Mouse (Mus musculus): ENCODE measurements around the gene Gch1.
A peak's percentile ranks its signal among the peaks of the same experiment; 100 is the strongest.

Gene Gch1

DNA sequence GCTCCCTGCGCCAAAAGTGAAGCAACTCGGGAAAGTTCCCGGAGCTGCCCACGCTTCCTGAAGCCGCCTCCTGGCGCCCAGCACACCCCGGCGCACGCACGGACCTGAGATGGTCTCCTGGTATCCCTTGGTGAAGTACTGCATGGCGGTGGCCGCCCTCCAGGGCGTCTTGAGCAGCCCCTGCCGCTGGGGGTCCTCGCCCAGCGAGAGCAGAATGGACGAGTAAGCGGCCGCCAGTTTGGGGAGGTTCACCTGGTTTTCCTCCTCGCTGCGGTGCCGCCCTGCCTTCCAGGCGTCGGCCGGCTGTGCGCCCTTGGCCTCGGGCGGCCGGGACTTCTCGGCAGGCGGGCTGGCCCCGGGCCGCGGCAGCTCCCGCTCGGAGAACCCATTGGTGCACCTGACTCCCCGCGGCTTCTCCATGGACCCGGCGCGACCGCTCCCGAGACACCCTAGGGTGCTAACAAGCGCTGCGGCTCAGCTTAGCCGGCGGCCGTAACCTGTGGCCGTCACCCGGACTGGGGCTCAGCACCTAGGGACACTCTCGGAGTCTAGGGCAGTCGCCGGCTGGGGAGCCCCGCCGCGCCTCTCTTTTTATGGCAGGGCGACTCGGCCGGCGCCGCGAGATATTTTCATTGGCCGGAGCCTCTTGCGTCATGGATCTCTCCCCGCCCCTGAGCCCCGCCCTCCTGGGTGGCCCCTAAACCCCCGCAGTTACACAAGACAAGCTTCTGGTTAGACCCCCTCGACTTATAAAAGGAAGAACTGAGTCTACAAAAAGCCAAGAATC, at the start of gene Gch1:
TSS of gene Gch1 (minus strand) at position 566 of the 787 bp plus-strand sequence.
- peak; percentile 69 for DNase-seq

GRCm38 (mm10) chr14:47237286-47237685, 48.1 kb upstream of the Gch1 start:
- DNase-seq, result no peak

GRCm38 (mm10) chr14:47236491-47236890, 47.3 kb upstream of the Gch1 start:
- no peak for DNase-seq

DNA sequence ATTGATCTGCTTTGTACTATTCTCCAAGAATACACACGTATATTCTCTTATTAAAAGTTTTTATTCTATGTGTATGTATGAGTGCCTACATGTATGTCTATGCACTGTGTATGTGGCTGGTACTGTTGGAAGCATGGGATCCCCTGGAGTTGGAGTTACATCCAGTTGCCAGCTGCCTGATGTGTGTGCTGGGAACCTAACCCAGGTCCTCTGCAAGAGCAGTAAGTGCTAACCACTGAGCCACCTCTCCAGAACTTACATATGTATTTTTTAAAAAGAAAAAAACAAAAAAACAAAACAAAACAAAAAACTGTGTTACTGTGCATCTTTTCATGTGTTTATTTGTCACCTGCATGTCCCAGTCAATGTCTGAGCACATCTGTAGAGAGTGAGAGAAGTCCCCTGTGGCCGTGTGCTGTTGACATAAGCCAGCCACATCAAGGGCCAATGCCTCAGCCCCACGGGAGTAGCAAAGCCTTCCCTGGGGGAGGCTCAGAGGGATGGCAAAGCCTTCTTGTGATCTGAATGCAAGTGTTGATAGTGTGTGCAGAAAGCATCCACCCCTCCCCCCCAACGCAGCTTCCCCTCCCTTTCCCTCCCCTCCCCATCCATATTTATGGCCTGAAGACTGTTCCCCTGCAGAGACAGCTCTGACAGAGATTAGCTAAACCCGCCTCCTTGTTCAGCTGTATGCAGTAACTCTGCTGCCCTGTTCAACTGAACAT, 45.5 kb upstream of the Gch1 start:
- no peak for DNase-seq

DNA sequence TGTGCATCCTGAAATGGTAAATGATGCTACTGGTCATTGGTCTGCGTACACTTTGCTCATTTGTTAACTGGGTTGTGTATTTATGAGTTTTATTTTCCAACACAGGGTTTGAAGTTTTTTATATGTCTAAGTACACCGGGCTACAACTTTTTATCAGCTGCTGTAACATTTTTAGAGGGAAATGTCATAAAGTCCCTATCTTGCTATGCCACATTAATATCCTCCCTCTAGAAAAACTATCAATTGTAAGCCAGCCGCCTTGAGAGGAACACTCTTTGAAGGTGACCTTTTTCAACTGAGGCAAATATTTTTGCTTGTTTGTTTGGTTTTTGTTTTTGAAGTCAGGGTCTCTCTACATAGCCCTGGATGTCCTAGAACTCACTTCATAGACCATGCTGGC, 44.8 kb upstream of the Gch1 start:
- no peak for DNase-seq

GRCm38 (mm10) chr14:47233602-47234001, 44.4 kb upstream of the Gch1 start:
- DNase-seq, result no peak

DNA sequence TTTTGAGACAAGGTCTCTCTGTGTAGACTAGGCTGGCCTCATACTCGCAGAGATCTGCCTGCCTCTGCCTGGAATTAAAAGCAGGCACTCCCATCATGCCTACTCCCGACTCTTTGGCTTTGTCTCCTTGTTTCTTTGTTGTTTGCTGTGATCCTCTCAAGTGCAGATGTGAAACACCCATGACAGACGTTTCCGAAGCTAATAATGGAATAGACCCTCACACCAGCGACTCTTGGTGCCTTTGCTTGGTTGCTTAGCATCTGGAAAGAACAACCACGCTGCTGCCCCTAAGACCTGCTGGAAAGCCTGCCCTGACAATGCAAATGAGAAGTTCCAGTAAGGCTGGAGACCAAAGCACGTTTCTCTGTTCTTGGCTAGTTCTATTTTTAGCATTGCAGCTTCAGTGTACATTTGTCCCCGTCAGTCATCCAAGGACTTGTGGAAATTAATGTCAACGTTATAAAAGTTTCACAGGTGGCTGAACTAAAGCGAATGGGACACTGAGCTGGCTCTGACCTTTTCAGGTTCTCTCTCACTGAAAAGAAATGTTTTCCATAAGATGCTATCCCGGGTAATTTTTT, 40.7 kb upstream of the Gch1 start:
- DNase-seq, result no peak

DNA sequence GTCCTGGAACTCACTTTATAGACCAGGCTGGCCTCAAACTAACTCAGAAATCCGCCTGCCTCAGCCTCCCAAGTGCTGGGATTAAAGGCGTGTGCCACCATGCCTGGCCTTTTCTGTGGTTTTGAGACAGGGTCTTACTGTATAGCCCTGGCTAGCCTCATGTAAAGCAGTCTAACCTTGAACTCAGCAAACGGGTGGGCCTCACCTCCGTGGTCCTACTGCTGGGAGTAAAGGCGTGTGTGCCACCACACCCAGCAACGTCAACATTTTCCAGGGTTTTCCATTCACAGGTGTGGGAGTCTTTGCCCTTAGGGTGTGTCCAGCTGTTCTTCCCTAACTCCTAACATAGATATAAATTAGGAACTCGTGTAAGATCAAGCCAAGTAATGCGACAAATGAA, 36.7 kb upstream of the Gch1 start:
- no peak for DNase-seq

- no peak for DNase-seq
Measured at GRCm38 (mm10) chr14:47224476-47225325, 35.5 kb upstream of the Gch1 start.

- no peak for DNase-seq
Measured at GRCm38 (mm10) chr14:47222631-47223450, 33.6 kb upstream of the Gch1 start.

- no peak for DNase-seq
Measured at GRCm38 (mm10) chr14:47221567-47221966, 32.4 kb upstream of the Gch1 start.

- no peak for DNase-seq
Measured at GRCm38 (mm10) chr14:47220231-47221025, 31.2 kb upstream of the Gch1 start.

DNA sequence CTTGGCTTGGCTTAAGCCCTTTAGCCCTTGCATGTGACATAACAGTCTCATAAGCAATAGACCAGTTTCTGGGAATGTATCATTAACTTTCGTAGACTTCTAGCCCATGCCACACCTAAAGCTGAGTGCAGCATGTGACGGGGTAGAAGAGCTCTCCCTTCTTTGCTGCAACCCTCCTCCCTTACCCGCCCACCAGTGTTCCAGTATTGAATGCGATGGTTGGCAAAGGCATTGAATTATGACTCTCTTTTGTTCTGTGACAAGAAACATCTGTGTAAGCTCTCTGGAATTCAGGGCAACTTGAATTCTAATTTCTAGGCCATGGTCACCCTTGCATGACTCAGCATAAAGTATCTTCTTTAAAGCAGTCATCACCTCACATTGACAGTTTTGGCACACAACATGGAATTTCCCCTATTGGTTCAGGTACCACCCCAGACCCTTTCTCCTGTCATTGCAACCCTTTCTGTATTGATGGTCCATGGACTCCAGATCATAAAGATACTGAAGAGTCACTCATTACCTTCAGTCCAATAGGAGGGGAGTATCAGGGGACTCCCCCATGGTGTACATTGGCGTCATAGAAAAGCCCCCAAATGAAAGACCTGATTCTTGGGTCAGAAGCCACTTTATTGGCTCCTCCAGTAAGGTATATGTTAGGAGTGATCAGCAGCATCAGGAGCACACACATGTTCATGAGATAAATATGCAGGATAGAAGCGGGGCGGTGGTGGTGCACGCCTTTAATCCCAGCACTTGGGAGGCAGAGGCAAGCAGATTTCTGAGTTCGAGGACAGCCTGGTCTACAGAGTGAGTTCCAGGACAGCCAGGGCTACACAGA, 29.8 kb upstream of the Gch1 start:
- no peak for DNase-seq

- DNase-seq, result no peak
Measured at GRCm38 (mm10) chr14:47216541-47216940, 27.3 kb upstream of the Gch1 start.

- DNase-seq, result no peak
Measured at GRCm38 (mm10) chr14:47214367-47214766, 25.2 kb upstream of the Gch1 start.

- no peak for DNase-seq
Measured at GRCm38 (mm10) chr14:47213305-47213704, 24.1 kb upstream of the Gch1 start.

- no peak for DNase-seq
Measured at GRCm38 (mm10) chr14:47209669-47210164, 20.5 kb upstream of the Gch1 start.

DNA sequence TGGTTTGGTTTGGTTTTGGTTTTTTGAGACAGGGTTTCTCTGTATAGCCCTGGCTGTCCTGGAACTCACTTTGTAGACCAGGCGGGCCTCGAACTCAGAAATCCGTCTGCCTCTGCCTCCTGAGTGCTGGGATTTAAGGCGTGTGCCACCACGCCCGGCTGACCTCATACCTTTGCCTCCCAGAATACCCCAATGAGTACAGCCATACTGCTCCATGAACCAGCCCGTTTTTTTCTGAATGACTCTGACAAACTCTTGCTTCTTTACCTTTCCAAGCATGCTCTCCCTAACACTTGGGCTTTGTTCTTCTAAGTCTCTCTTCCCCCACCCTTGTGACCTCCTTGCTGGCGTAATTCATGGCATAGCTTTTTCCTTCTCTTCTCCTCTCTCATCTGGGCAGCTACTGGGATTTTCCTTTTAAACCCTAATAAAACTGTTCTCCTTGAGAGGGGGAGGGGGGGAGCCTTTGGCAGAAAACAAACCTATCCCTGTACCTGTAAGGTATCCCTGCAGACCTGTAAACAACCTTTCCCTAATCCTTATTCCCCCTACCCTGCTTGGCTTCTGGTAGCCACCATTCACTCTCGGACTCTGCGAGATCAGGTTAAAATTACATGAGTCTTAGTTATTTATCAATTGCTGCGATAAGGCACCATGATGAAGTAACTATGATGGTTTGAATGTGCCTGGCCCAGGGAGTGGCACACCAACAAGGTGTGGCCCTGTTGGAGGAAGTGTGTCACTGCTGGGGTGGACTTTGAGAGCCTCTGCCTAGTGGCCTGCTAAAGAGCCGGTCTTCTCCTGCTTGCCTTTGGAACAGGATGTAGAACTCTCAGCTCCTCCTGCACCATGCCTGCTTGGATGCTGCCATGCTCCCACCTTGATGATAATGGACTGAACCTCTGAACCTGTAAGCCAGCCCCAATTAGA, 19.6 kb upstream of the Gch1 start:
- no peak for DNase-seq

- DNase-seq, result no peak
Measured at GRCm38 (mm10) chr14:47206601-47207000, 17.4 kb upstream of the Gch1 start.

All from kidney, adult 11 months (tissue).